Mouse (Mus musculus) activated CD4-positive, CD25-positive, alpha-beta regulatory T cell, adult 4 months (primary cell): ENCODE results near the gene Hist1h3b. TPM values are rescaled to one million over a fixed set of nuclear protein-coding genes. Genes with fewer than 3 reads are reported as not detected.
"Not testable (repeated sequence)": the region's sequence is repeated elsewhere in the genome, so short reads cannot be mapped to it uniquely, and the experiment has no call there.

ENCODE experiments used
- ATAC-seq: one replicate; pipeline ENCODE4 v1.8.0; 2017
- polyA plus RNA-seq, 2 experiments: library from polyadenylated mRNA; unstranded; fragments of 100-300 nt; shearing (Covaris generic); gene quantifications; one replicate each; pipeline ENCODE4 v1.2.1; 2017

The Hist1h3b gene
- polyA plus RNA-seq, 2 experiments from 2014 or later = not detected

DNA sequence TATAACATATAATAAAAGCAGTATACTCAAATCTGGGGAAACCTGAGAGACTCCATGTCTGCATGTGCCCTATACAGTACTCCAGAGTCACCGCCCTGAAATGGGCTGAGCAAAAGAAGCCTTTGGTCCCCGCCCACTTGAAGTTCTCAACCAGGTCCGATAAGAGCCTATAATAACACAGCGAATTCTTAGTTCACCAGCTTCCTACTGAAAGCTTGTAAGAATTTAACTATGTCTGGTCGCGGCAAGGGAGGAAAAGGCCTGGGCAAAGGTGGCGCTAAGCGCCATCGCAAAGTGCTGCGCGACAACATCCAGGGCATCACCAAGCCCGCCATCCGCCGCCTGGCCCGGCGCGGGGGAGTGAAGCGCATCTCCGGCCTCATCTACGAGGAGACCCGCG lies 4.7 kb downstream of the Hist1h3b start, which contains the start of gene Hist1h4b:
Gene Hist1h4b, plus strand, starts transcription at position 224 of the 400 bp plus-strand sequence.
- ATAC-seq = peak; percentile 62

- no peak for ATAC-seq
Measured at GRCm38 (mm10) chr13:23757211-23757773, 5.2 kb downstream of the Hist1h3b start.

- no peak for ATAC-seq
Measured at GRCm38 (mm10) chr13:23757921-23758320, 5.9 kb downstream of the Hist1h3b start.

GRCm38 (mm10) chr13:23759251-23759771 lies 7.2 kb downstream of the Hist1h3b start:
- ATAC-seq = no peak

DNA sequence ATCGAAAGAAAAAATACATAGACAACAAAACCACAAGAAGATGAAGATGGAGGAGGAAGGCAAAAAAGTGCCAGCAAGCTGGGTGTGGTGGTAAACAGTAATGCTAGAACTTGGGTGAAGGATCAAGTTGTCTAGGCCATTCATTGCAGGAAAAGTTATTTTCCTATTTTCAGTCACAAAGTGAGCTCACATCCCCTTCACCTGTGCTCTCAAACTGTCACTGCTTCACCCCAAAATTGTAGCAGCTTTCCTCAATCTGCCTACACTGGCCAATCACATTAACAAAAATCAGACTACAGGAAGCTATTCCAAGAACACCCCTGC lies 7.8 kb downstream of the Hist1h3b start:
- no peak for ATAC-seq

DNA sequence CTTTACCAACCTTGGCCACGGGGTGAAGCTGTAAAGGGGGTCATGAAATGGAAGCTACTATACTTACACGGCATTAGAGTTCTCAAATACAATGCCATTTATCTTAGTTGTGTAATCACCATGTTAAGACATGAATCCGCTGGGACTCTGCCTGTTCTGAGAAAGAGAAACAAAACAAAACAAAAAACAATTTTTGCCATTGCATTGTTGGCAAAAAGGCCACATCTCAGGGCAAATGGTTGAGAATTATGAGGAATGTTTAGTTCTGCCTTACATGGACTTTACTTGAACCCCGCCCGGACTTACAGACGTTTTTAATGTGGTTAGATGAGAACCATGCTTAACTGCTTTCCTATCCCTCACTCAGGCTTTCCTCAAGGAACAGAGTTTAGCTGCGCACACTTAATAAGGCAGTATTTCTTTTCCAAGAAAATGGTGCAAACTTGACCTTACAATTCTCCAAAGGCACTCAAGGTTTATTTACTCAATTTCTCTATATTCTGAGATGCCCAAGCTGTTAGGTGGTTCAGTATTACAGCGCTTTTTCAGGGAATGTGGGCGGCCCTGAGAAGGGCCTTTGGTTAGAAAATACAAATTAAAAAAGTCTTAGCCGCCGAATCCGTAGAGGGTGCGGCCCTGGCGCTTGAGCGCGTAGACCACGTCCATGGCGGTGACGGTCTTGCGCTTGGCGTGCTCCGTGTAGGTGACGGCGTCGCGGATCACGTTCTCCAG lies 8.3 kb downstream of the Hist1h3b start:
- ATAC-seq = no peak

DNA sequence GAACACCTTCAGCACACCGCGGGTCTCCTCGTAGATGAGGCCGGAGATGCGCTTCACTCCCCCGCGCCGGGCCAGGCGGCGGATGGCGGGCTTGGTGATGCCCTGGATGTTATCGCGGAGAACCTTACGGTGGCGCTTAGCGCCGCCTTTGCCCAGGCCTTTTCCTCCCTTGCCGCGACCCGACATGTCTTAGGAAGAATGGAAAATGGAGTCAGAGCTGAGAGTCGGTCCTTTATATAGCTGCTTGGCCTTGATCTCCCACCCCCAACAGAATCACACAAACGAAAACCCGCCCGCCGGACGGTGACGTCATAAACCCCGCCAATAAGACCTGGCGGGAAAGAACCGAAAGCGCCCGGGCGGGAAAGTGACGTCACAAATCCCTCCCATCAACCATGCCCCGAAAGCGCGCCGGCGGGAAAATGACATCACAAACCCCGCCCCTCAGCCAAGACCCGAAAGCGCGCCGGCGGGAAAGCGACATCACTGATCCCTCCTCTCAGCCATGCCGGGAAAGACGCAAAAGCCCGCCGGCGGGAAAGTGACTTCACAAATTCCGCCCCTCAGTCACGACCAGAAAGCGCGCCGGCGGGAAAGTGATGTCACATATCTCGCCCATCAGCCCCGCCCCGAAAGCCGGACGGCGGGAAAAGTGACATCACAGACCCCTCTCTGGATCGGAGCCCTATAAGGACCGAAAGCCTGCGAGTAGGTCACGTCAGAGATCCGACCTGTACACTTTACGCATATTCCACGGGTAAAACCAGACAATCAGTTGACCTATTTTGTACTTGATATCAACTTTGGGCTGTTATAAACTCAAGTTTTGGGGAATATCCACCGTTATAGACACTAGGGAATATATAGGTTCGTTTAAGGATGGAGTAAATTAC lies 9.2 kb downstream of the Hist1h3b start, which contains the start of gene Hist1h4a:
Gene Hist1h4a, minus strand, starts transcription at position 259 of the 893 bp plus-strand sequence.
- peak; percentile 62 for ATAC-seq

DNA sequence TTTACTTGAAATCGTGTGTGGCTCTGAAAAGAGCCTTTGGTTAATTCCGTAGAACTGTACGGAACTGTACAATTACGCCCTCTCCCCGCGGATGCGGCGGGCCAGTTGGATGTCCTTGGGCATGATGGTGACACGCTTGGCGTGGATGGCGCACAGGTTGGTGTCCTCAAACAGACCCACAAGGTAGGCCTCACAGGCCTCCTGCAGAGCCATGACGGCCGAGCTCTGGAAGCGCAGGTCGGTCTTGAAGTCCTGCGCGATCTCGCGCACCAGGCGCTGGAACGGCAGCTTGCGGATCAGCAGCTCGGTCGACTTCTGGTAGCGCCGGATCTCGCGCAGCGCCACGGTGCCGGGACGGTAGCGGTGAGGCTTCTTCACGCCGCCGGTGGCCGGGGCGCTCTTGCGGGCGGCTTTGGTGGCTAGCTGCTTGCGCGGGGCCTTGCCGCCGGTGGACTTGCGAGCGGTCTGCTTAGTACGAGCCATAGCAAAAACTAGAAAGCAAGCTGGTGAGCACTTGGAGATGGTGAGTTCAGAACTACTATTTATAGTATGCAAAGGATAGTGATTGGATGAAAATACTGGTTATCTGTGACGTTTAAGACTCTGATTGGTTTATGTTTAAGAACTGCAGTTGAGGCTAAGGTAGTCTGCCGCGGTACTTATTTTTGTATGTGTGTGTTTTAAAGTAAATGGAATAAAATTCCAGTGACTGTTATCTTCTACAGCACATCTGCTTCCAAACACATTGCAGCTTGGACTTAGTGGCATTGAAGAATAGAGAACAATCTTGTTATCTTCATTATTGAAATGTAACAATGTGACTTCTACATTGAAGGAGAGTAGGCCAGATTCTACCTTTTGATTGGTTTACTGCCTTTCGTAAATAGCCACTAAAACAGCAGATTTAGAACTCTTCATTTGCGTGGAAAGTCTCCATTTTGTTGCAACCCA lies 10.1 kb downstream of the Hist1h3b start, which contains the start of gene Hist1h3a:
Gene Hist1h3a, minus strand, starts transcription at position 516 of the 951 bp plus-strand sequence.
- peak; percentile 68 for ATAC-seq

DNA sequence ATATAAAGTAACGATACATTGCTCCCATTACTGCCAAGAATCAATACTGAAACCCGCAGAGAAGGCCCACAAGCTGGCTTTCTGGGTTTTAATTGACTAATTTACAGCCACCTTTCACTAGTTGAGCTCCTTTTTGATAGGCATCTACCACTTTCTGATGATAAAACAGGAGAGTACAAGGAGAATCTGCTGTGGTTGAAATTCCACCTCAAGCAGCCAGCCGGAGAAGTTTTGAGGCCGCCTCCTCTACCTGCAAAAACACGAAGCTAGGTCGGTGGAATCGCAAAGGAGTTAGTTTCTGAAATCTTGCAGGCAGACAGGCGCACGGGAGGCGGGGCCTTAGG lies 11.1 kb downstream of the Hist1h3b start:
- ATAC-seq = no peak

GRCm38 (mm10) chr13:23763586-23764323 lies 11.7 kb downstream of the Hist1h3b start, which contains the start of gene Hist1h1a:
Gene Hist1h1a, plus strand, starts transcription at chr13:23763666.
- peak; percentile 37 for ATAC-seq

DNA sequence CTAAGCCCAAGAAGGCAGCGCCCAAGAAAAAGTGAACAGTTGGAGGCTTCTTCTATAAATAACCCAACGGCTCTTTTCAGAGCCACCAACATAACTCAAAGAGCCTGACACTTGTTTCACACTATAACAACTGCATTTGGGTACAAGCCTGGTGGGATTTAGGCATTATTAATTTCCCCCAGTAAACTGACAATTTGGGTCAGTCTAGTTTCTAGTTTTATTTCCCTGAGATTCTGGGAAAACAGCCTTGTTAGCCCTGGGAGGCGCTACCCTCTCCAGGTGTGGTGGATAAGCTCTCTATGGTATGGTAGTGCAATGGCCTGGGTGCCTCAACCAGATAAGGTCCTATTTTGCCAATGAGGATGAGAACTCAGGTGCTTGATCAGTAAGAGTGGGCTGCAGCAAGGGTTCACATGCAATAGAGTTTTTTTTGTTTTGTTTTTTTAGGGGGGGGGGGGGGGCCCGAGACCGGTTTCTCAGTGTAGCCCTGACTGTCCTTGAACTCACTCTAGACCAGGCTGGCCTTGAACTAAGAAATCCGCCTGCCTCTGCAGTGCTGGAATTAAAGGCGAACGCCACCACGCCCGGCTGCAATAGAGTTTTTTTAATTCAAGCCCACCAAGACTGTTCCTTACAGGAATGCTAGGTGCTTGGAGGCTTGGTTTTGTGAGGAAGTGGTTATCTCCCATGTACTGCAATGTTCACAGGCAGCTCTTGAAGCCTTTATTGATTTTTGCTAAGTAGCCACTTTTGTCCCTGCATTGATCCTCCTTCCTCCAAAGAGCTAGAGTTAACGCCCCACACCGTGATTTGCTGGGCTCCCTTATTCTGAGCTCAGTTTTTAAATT lies 12.5 kb downstream of the Hist1h3b start:
- no peak for ATAC-seq

- no peak for ATAC-seq
Measured at GRCm38 (mm10) chr13:23765172-23765513, 13.1 kb downstream of the Hist1h3b start.

- no peak for ATAC-seq
Measured at GRCm38 (mm10) chr13:23766772-23767171, 14.7 kb downstream of the Hist1h3b start.

GRCm38 (mm10) chr13:23768834-23769397 lies 16.8 kb downstream of the Hist1h3b start:
- ATAC-seq = no peak

- not testable (repeated sequence) for ATAC-seq
Measured at GRCm38 (mm10) chr13:23769613-23770012, 17.5 kb downstream of the Hist1h3b start, which contains the start of gene Trim38. Gene Trim38, plus strand, starts transcription at chr13:23769913.

DNA sequence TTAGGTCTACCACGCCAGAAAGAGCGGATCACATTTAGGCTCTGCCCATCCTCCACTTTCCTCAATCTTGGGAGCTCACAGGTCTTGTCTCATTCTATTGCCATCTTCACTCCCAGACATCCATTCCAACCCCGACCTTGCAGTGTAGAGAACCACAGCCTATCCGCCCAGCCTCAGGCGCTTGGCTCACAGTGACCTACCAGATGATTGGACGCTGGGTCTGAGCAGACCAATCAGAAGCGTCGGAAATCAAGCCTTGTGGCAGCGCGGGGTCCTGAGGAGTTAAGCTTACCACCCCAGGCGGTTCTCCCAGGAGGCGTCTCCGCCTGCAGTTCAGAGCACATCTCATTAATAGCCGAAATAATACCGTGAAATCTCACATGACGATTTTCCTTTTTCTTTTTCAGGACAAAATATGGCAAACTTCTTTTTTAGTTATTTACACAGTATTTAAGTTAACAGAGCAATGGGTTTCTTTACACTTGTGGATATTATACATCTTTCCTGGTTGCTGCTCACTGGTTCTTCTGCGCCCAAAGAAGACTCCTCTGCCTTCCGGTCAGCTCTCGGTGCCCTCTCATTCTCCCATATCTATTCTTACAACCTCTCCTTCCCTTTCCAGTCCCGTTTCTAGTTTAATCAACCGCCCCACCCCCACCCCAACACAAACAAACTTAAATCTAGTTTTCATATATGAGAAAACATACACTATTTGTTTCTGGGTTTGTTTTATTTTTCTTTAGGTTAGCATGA lies 20.7 kb downstream of the Hist1h3b start:
- ATAC-seq = no peak

- no peak for ATAC-seq
Measured at GRCm38 (mm10) chr13:23778339-23778738, 26.3 kb downstream of the Hist1h3b start.

- ATAC-seq = no peak
Measured at GRCm38 (mm10) chr13:23779025-23779424, 27.0 kb downstream of the Hist1h3b start.

DNA sequence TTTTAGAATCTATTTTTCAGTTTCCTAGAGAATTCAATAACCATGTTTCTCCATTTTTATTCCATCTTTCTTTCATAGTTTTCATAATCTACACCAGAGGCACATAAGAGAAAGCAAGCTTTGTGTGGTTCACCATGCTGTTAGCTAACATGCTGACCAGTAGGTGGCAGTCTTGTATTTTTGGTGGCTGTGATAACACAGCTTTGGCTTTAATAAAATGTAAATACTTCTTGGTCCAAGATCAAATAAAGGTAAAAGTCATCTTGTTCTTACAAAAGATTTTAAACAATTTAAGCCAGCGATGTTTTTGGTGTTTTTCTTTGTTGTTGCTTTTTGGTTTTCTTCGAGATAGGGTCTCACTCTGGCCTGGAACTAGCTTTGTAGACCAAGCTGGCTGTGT lies 40.5 kb downstream of the Hist1h3b start:
- no peak for ATAC-seq
